Mouse (Mus musculus) testis, postnatal 10 days (tissue): Measurements from ENCODE around the gene Pgs1.

Source experiments
- DNase-seq: peaks from one replicate; pipeline ENCODE4 v3.0.0; 2021; ENCODE audit warnings: low spot score

The Pgs1 gene

GRCm38 (mm10) chr11:118049641-118050040 lies 63.5 kb downstream of the Pgs1 start:
- peak; percentile 65 for DNase-seq

GRCm38 (mm10) chr11:118050174-118050573 lies 64.1 kb downstream of the Pgs1 start:
- no peak for DNase-seq

- no peak for DNase-seq
Measured at GRCm38 (mm10) chr11:118058367-118058766, 72.3 kb downstream of the Pgs1 start.

- no peak for DNase-seq
Measured at GRCm38 (mm10) chr11:118058872-118059271, 72.8 kb downstream of the Pgs1 start.

- DNase-seq = no peak
Measured at GRCm38 (mm10) chr11:118060038-118060437, 73.9 kb downstream of the Pgs1 start.

GRCm38 (mm10) chr11:118067588-118067987 lies 81.5 kb downstream of the Pgs1 start:
- no peak for DNase-seq

GRCm38 (mm10) chr11:118068812-118069332 lies 82.8 kb downstream of the Pgs1 start:
- no peak for DNase-seq

GRCm38 (mm10) chr11:118071227-118071912 lies 85.3 kb downstream of the Pgs1 start:
- no peak for DNase-seq
